Mouse (Mus musculus) intestine, embryonic 16.5 days (tissue): ENCODE results near the gene Vmn1r3. TPM values are rescaled to one million over a fixed set of nuclear protein-coding genes. Genes with fewer than 3 reads are reported as not detected.
"Not testable (repeated sequence)": the region's sequence is repeated elsewhere in the genome, so short reads cannot be mapped to it uniquely, and the experiment has no call there.

Source experiments
- ATAC-seq: fragments of 200-750 bp; cut with Nextera tagmentation; 2 replicates; pipeline ENCODE4 v1.8.0; 2017; ENCODE audit warnings: moderate TSS enrichment, moderate library complexity
- H3K27ac ChIP-seq: fragments of 300-500 bp; sonication (generic); 2 replicates; pipeline ENCODE4 v1.5.1; 2014; ENCODE audit warnings: mild to moderate bottlenecking, low read length
- H3K27me3 ChIP-seq: fragments of 300-500 bp; sonication (generic); replicated peaks from 2 replicates; pipeline ENCODE4 v1.6.1; 2014; ENCODE audit warnings: low read length, control low read depth, mixed read lengths; ENCODE audit not compliant: control insufficient read depth, insufficient read depth
- H3K36me3 ChIP-seq: fragments of 300-500 bp; sonication (generic); 2 replicates; pipeline ENCODE4 v1.6.1; 2014; ENCODE audit warnings: low read length, control low read depth; ENCODE audit not compliant: control insufficient read depth, insufficient read depth
- H3K4me1 ChIP-seq: fragments of 300-500 bp; sonication (generic); 2 replicates; pipeline ENCODE4 v1.6.1; 2014; ENCODE audit warnings: low read length, control low read depth, mixed read lengths; ENCODE audit not compliant: control insufficient read depth, insufficient read depth
- H3K4me2 ChIP-seq: fragments of 300-500 bp; sonication (generic); 2 replicates; pipeline ENCODE4 v1.6.1; 2014; ENCODE audit warnings: low read depth, low read length, control low read depth
- H3K4me3 ChIP-seq: fragments of 300-500 bp; sonication (generic); 2 replicates; pipeline ENCODE4 v1.5.1; 2014; ENCODE audit warnings: mild to moderate bottlenecking, low read length
- H3K9ac ChIP-seq: fragments of 300-500 bp; sonication (generic); 2 replicates; pipeline ENCODE4 v1.6.1; 2014; ENCODE audit warnings: low read depth, low read length
- H3K9me3 ChIP-seq: fragments of 300-500 bp; sonication (generic); 2 replicates; pipeline ENCODE4 v1.6.1; 2016; ENCODE audit warnings: low read length, control low read depth; ENCODE audit not compliant: control insufficient read depth
- WGBS: fragments of 180-500 bp; shearing (Covaris S2); extraction: QIAGEN DNeasy Blood & Tissue Kit; methylation state at CpG from one replicate; pipeline ENCODE4 v1.1.7; 2014; 5-methylcytosine and 5-hydroxymethylcytosine counted together
- polyA plus RNA-seq: library from polyadenylated mRNA; unstranded; fragments of >200 nt; fragmentation: Nextera tagmentation; extraction: Ambion mirVana; gene quantifications from 2 replicates; pipeline ENCODE4 v1.2.1, GENCODE M21; 2015

The Vmn1r3 gene
- polyA plus RNA-seq, 1 experiment from 2014 or later = not detected

- not testable (repeated sequence) for H3K27ac ChIP-seq, H3K4me1 ChIP-seq, H3K4me2 ChIP-seq, H3K9ac ChIP-seq, H3K4me3 ChIP-seq, H3K36me3 ChIP-seq, H3K27me3 ChIP-seq
- 53% methylated on average over 5 of the region's 9 CpGs for WGBS
- ATAC-seq = peak; percentile 76
- H3K9me3 ChIP-seq = peaks cover 15% of the 10 kb centered on the region
Observed at GRCm38 (mm10) chr4:3223483-3224209, 38.5 kb upstream of the Vmn1r3 start.

DNA sequence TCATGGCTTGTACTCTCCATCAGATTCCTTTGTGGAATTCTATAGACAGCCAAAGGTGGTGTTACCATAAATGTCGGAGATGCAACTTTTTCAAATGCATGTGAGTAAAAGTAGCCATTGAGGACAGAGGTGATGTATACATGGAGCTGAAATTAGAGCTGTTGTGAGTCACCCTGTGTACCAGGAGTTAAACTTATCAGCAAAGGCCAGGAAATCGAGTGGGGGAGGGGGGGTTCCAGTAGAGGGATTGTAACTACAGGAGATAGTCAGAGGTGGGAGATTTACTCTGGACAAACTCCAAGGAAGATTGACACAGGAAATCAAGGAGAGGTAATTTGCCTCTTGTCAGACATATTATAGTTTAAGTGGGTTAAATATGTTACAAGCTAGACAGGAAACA is 31.2 kb upstream of the Vmn1r3 start:
- H3K36me3 ChIP-seq, H3K27me3 ChIP-seq, H3K4me3 ChIP-seq, H3K4me2 ChIP-seq, ATAC-seq, H3K4me1 ChIP-seq, H3K9me3 ChIP-seq, H3K27ac ChIP-seq, H3K9ac ChIP-seq: not testable (repeated sequence)
- WGBS = 63% methylated on average over 2 of the region's 2 CpGs

- ATAC-seq, H3K4me2 ChIP-seq: not testable (repeated sequence)
- 68% methylated on average over 4 of the region's 4 CpGs for WGBS
Observed at GRCm38 (mm10) chr4:3213349-3213748, 28.2 kb upstream of the Vmn1r3 start.

GRCm38 (mm10) chr4:3209643-3210217 is 24.6 kb upstream of the Vmn1r3 start:
- H3K36me3 ChIP-seq, ATAC-seq, H3K27me3 ChIP-seq, H3K4me3 ChIP-seq, H3K9ac ChIP-seq, H3K27ac ChIP-seq, H3K4me2 ChIP-seq, H3K9me3 ChIP-seq, H3K4me1 ChIP-seq: not testable (repeated sequence)
- 57% methylated on average over 1 of the region's 1 CpGs for WGBS

More at GRCm38 (mm10) chr4:3213349-3213748, 28.2 kb upstream of the Vmn1r3 start:
- H3K9me3 ChIP-seq, H3K36me3 ChIP-seq, H3K4me1 ChIP-seq, H3K27ac ChIP-seq, H3K4me3 ChIP-seq, H3K9ac ChIP-seq, H3K27me3 ChIP-seq: not testable (repeated sequence)

DNA sequence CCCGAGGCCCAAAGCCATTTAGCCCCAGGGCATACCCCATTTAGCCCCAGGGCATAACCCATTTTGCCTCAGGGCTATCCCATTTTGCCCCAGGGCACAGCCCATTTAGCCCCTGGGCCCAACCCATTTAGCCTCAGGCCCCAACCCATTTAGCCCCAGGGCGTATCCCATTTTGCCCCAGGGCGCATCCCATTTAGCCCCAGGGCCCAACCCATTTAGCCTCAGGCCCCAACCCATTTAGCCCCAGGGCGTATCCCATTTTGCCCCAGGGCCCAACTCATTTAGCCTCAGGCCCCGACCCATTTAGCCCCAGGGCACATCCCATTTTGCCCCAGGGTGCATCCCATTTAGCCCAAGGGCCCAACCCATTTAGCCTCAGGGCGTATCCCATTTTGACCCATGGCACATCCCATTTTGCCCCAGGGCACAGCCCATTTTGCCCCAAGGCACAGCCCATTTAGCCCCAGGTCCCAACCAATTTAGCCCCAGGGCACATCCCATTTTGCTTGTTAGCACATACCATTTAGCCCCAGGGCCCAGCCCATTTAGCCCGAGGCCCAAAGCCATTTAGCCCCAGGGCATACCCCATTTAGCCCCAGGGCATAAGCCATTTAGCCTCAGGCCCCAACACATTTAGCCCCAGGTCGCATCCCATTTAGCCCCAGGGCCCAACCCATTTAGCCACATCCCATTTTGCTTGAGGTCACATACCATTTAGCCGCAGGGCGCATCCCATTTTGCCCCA is 8.2 kb downstream of the Vmn1r3 start:
- not testable (repeated sequence) for H3K4me3 ChIP-seq, H3K27me3 ChIP-seq, H3K27ac ChIP-seq, H3K9ac ChIP-seq, ATAC-seq, H3K4me1 ChIP-seq, H3K36me3 ChIP-seq, H3K4me2 ChIP-seq, H3K9me3 ChIP-seq
- WGBS = 87% methylated on average over 10 of the region's 10 CpGs

GRCm38 (mm10) chr4:3176195-3176594 is 9.0 kb downstream of the Vmn1r3 start:
- not testable (repeated sequence) for H3K27me3 ChIP-seq, H3K9ac ChIP-seq, H3K9me3 ChIP-seq, ATAC-seq, H3K36me3 ChIP-seq, H3K4me3 ChIP-seq, H3K27ac ChIP-seq, H3K4me1 ChIP-seq, H3K4me2 ChIP-seq
- 91% methylated on average over 6 of the region's 6 CpGs for WGBS

DNA sequence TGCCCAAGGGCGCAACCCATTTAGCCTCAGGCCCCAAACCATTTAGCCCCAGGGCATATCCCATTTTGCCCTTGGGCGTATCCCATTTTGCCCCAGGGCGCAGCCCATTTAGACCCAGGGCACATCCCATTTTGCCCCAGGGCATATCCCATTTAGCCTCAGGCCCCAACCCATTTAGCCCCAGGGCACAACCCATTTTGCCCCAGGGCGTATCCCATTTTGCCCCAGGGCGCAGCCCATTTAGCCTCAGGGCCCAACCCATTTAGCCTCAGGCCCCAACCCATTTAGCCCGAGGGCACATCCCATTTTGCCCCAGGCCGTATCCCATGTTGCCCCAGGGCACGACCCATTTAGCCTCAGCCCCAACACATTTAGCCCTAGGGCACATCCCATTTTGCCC is 9.4 kb downstream of the Vmn1r3 start:
- H3K9me3 ChIP-seq, H3K9ac ChIP-seq, ATAC-seq, H3K27me3 ChIP-seq, H3K27ac ChIP-seq, H3K4me3 ChIP-seq, H3K36me3 ChIP-seq, H3K4me2 ChIP-seq, H3K4me1 ChIP-seq: not testable (repeated sequence)
- WGBS = 88% methylated on average over 6 of the region's 8 CpGs

- ATAC-seq, H3K9ac ChIP-seq, H3K36me3 ChIP-seq, H3K4me1 ChIP-seq, H3K9me3 ChIP-seq, H3K27me3 ChIP-seq, H3K4me3 ChIP-seq, H3K4me2 ChIP-seq, H3K27ac ChIP-seq: not testable (repeated sequence)
- WGBS = 84% methylated on average over 4 of the region's 4 CpGs
Observed at GRCm38 (mm10) chr4:3174586-3174985, 10.6 kb downstream of the Vmn1r3 start.

DNA sequence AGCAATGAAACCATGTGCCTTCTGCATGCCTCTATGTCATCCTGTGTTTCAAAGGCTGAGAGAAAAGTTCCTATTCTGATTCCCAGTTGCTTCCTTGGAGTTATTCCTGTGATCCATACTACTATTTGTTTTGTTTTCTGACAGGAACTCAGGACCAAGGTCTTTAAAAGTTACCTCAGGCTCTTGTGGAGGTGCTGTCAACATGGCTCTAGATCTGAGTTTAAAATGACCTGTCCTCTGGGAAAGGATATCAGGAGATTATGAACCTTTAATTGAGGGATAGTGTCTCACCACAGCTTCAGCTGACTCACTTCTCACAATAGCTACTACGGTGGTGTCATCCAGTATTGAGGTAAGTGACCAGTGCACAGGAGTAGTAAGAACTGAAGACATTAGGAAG is 18.1 kb downstream of the Vmn1r3 start, which contains the start of gene Vmn1r2:
TSS of gene Vmn1r2 (plus strand) at position 301 of the 400 bp plus-strand sequence.
- H3K4me3 ChIP-seq = not testable (repeated sequence)
- WGBS = no CpG with 5 or more reads among the region's 1 CpGs

More for the DNA sequence above, 18.1 kb downstream of the Vmn1r3 start, which contains the start of gene Vmn1r2:
- H3K9me3 ChIP-seq, H3K9ac ChIP-seq, H3K4me1 ChIP-seq, H3K27ac ChIP-seq, H3K4me2 ChIP-seq, H3K27me3 ChIP-seq, H3K36me3 ChIP-seq, ATAC-seq: not testable (repeated sequence)
